Mouse (Mus musculus): ENCODE data around the gene Slc2a2.
A peak's percentile ranks its signal among the peaks of the same experiment; 100 is the strongest.
"Not testable (repeated sequence)": the region's sequence is repeated elsewhere in the genome, so short reads cannot be mapped to it uniquely, and the experiment has no call there.

Slc2a2 gene

DNA sequence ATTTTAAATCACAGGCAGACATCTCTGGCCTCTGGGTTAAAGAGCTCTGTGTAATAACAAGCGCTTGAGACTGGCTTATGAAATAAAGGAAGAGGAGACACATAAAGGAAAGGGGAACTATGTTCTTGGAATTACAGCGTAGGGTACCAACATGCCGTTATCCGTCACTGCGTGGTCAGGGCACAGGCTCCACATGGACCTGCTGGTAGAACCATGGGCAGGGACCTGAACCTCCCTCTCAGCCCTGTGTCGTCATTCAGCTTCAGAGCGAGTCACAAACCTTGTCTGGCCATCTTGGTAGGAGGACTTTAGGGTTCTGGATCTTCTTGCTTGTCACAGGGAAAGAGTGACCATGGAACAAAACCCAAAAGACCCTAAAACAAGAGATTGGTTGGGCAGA lies 28.7 kb downstream of the Slc2a2 start:
- no peak for DNase-seq (ENCODE audit: low read depth, low spot score)

DNA sequence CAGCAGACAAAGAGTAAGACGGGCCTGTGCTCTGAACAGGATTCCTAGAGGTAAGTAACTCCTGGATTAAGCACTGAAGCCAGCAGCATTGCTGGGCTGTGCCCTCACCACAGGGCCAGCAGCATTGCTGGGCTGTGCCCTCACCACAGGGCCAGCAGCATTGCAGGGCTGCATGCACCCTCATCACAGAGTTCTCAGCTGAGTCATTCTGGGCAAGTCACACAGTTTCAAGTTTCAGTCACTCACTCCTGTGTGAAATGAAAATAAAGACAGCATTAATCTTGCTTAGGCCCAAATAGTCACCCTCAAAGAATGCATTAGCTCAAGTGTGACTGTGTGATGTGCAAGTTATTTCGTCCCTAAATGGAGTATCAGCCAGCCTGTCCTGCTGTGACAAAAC lies 37.0 kb downstream of the Slc2a2 start:
- no peak for DNase-seq (ENCODE audit: low read depth, low spot score)

DNA sequence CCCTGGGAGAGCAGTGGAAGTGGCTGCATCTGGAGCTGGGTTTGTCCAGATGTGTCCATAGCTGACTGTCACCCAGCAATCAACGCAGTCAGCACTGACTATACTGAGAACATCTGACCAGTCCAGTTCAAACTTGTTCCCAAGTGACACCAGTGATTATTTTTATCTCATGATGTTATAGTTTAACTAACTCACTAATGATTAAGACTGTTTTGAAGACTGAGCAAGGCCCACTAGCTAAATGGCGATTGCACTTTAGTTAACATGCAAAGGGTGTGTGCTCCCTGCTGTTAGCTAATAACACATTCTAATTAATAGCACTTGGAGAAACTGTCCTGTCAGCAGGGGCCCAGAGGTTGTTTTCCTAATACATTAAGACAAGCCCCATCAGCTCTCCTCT lies 39.3 kb downstream of the Slc2a2 start:
- DNase-seq (ENCODE audit: low read depth, low spot score): no peak

DNA sequence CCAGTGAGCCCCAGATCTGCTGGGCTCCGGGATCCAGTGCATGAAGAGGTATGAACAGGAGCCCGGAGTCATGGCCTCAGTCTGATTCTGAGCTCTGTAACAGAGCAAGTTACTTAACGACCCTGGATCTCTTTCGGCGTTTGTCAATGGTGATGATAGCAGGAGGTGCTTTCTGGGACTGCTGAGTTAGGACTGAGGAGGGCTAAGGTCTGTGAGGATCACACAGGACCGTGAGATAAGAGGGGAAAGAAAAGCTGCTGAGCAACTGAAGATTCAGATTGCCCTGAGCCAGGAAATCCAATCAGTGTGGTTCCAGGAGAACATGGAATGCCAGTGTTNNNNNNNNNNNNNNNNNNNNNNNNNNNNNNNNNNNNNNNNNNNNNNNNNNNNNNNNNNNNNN lies 42.6 kb downstream of the Slc2a2 start:
- DNase-seq (ENCODE audit: low read depth, low spot score): no peak

DNA sequence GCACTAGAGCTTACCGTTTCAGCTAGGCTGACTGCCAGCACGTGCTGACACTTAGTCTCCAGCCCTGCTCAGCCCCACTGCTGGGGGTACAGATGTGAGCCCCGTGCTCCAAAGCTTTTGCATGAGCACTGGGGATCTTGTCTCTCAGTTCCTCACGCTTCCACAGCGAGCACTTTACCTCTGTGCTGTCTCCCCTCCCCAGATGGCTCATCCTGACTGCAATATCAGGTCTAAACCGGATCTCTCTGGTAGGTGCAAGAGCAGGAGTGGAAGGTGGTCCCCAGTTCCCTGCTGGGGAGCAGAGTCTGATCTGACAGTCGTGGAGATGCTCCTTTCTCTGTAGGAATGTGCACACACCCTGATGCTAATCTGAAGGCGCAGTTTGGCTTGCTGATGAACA lies 45.5 kb downstream of the Slc2a2 start:
- DNase-seq (ENCODE audit: low read depth, low spot score): no peak

DNA sequence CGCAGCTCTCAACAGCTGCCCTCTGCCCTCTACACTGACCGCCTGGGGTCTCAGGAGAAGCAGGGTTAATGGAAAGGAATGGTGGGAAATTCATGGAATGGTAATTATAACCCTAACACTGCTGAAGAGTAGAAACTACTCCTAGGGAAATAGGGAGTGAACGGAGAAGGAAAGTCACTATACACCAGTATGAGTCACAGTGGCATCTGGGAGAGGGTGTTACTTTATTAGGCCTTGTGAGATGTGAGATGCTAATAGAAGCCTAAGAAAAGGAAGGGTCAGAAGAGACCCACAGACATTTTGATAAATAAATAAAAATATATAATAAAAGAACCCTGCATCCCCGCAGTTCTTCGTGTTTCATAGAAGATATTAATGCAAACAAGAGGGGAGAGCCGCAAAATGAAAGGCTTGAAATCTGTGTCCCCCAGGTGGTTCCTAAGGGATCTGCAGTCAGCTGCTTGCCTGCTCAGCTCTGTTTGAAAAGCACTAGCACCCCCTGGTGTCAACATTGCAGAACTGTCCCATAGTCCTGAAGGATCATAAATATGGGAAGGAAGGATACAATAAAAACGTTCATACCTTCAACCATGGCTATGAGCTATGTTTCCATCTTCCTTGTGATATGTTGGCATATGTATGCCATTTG lies 48.3 kb downstream of the Slc2a2 start:
- DNase-seq (ENCODE audit: low read depth, low spot score): peak; percentile 59

DNA sequence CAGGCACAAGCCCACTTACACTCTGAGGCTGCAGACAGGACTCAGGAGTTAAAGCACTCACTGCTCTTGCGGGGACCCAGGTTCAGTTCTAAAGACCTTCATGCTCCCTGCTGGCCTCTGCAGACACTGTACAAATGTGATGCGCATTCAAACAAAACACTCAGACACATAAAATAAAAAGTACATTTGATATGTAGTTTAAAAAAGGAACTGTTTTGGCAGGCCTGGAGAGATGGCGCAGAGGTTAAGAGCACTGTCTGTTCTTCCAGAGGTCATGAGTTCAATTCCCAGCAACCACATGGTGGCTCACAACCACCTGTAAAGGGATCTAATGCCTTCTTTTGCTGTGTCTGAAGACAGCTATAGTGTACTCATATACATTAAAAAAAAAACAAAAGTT lies 50.4 kb downstream of the Slc2a2 start:
- DNase-seq (ENCODE audit: low read depth, low spot score): no peak

DNA sequence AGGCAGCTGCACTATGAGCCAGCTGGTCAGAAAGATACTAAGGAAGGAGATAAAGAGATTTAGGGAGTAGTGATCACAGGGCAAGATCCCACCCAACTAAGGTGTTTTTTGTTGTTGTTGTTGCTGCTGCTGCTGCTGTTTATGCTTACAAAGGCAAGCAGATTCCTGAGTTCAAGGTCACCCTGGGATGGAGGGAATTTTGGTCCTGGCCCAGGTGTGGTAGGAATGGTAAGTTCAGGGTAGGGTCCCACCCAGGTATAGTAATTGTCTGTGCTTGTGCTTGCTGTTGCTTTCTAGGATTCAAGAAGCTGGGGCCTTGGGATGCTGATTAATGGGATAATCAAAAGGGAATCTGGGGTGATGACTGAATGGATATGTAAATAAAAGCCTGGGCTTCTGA lies 51.3 kb downstream of the Slc2a2 start:
- no peak for DNase-seq (ENCODE audit: low read depth, low spot score)

DNA sequence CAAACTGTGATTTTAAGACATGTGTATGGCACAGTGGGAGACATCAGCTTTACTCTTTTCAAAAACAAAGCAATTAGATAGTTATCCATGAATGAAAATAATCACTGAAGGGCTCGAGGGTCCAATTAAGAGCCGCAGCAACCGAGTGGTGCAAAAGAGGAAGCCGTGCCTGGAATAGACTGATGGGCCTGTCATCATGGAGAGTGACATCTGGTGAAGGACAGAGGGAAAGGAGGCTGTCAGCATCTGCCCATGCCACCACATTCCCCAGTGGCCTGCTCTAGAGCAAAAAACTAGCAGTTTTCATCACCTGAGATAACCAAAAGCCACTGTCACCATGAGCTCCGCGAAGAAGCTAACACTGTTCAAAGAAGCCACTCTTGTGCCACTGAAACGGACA lies 57.8 kb downstream of the Slc2a2 start:
- no peak for DNase-seq (ENCODE audit: low read depth, low spot score)

DNA sequence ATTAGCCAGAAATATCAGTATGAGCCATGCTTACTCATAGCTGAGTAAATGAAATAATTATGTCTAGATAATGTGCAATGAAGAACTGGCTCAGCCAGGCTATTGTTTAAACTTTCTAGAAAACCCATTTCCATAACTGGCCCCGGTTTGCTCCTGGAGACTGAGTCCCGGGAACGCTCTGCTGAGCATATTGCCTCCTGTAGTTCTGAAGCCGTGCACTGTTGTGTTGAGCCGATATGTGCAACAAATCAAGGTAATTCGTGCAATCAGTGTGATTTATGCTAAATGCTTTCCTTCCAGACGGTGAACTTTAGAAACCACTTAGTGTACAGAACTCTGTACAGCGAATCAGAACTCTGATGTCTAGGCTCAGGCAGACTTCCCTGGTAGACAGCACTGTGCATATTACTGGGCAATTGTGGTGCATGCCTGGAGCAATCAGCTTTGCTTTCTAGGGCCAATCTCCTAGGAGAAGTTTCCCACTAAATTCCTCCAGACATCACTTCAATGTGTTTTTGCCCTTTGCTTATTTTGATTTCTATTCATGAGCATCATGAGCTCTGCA lies 63.6 kb downstream of the Slc2a2 start:
- no peak for DNase-seq (ENCODE audit: low read depth, low spot score)

DNA sequence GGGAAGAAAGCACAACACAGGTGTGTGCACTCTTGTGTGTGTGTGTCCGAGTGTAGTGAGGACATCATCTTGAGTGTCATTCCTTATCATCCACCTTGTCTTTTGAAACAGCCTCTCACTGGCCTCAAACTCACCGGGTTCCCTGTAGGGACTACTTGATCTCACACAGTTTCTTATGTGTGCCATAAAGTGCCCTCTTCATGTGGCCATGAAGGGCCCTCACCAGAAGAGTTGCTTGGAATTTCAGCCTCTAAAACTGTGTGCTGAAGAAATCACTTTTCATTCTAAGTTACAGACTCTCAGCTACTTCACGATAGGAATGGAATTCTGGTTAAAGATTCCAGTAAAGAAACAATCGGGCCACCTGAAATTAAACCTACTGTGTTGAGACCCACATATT lies 69.2 kb downstream of the Slc2a2 start:
- DNase-seq (ENCODE audit: low read depth, low spot score): no peak

DNA sequence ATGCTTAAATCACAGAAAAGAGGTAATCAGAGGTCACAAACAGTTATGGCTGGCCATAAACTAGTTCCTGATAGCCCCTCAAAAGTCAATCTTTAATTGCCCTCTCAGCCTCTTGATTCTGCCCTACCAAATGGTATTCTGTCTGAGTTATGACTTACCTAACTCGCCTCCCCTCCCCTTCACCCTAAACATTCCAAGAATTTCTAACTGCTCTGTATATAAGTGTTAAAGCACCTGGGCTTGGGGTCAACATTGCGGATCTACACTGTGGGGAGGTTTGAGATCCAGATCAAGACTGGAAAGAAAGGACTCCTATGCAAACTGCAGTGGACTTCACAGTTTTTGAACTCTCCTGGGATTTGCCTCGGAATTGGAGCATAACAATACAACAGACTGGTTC lies 70.5 kb downstream of the Slc2a2 start:
- no peak for DNase-seq (ENCODE audit: low read depth, low spot score)

DNA sequence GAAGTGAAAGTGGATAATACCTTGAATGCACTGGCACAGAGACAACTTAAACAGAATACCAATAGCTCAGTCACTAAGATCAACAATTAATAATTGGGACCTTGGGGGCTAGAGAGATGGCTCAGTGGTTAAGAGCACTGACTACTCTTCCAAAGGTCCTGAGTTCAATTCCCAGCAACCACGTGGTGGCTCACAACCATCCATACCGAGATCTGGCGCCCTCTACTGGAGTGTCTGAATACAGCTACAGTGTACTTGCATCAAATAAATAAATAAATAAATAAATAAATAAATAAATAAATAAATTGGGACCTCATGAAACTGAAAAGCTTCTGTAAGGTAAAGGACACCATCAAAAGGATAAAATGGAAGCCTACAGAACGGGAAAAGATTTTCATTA lies 75.2 kb downstream of the Slc2a2 start:
- DNase-seq (ENCODE audit: low read depth, low spot score): not testable (repeated sequence)

DNA sequence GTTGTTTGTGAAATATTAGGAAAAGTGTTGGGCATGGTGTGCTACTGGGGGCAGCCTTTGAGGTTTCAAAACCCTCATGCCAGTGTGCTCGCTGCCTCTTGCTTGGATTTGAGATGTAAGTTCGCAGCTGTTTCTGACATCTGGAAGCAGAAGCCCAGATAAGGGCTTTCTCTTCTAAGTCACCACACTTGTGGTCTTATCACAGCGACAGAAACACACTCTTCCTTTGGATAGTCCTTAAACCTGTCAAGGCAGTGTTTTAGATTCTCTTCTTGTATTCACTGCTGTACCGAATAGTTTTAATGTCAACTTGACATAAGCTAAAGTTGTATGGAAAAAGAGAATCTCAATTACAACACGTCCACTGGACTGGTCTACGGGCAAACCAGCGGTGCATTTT lies 77.7 kb downstream of the Slc2a2 start:
- peak; percentile 57 for DNase-seq (ENCODE audit: low read depth, low spot score)

DNA sequence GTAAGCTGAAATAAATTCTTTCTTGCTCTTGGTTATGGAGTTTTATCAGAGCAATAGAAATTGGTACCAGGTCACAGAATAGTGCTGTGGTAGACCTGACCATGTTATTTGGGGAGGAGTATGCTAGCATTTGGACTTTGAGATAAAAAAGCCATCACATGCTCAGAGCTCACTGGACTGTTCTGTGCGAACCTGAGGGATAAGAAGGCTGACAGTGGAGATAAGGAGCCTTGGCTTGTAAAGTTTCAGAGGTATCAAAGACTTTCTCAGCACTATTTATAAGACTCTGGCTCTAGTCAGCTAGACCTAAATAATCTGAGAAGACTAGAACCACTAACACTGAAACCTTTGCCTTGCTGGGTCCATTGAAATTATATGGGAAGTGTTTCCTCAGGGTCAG lies 78.3 kb downstream of the Slc2a2 start:
- DNase-seq (ENCODE audit: low read depth, low spot score): peak; percentile 73

DNA sequence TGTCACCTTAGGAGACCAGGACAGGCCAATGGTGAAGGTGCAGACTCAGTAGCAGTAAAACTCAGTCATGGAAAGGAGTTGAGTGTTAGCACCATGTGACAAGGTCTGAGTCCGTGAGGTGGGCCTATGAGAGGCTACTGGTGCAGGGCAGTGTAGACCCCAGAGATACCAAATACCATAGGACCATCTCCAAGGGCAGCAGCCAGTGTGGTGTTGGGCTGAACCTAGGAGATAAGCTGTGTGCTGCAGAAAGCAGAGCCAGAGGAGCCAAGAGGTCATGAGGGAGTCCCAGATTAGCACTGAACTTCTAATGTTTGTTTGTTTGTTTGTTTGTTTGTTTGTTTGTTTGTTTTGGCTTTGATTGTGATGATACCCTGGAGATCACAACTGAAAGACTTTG lies 78.8 kb downstream of the Slc2a2 start:
- DNase-seq (ENCODE audit: low read depth, low spot score): no peak

DNA sequence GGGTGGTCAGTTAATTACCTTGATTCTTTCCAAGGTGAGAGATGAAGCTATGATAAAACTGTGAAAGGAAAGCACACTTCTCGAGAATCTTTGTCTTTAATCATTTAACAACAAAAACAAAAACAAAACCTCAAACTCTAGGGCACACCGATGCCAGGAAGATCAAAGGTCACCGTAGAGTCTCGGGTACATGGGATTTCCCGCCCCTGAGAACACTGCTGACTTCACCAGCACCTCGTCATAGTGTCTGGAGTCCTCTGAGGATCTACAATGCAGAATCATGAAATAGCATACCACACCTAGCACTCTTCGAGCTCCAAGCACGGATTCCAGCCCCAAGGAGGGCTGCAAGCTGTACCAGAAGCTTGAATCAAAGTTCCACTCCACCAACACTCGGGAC lies 82.8 kb downstream of the Slc2a2 start:
- DNase-seq (ENCODE audit: low read depth, low spot score): no peak

Data from c-Kit-negative CD71-positive TER-119-positive erythroid progenitor cells, embryonic 14.5 days (primary cell).